Mouse (Mus musculus) stomach, embryonic 14.5 days (tissue): Measurements from ENCODE around the gene Themis. TPM values are rescaled to one million over a fixed set of nuclear protein-coding genes. Genes with fewer than 3 reads are reported as not detected.

Experiments
- ATAC-seq: fragments of 200-750 bp; cut with Nextera tagmentation; 2 replicates; pipeline ENCODE4 v1.8.0; 2017; ENCODE audit warnings: low read depth, moderate TSS enrichment; ENCODE audit not compliant: insufficient number of reproducible peaks, insufficient read depth, low FRiP score
- H3K27ac ChIP-seq: fragments of 300-500 bp; sonication (generic); 2 replicates; pipeline ENCODE4 v1.5.1; 2014; ENCODE audit warnings: mild to moderate bottlenecking, low read length, moderate library complexity, mixed read lengths
- H3K27me3 ChIP-seq: fragments of 300-500 bp; sonication (generic); 2 replicates; pipeline ENCODE4 v1.6.1; 2014; ENCODE audit warnings: low read length, control low read depth, mixed read lengths; ENCODE audit not compliant: control insufficient read depth, insufficient read depth
- H3K36me3 ChIP-seq: fragments of 300-500 bp; sonication (generic); 2 replicates; pipeline ENCODE4 v1.6.1; 2014; ENCODE audit warnings: mild to moderate bottlenecking, control low read depth, low read length, moderate library complexity, mixed read lengths; ENCODE audit not compliant: control insufficient read depth, insufficient read depth
- H3K4me1 ChIP-seq: fragments of 300-500 bp; sonication (generic); 2 replicates; pipeline ENCODE4 v1.6.1; 2014; ENCODE audit warnings: low read length, control low read depth, mixed read lengths; ENCODE audit not compliant: control insufficient read depth, insufficient read depth
- H3K4me2 ChIP-seq: fragments of 300-500 bp; sonication (generic); replicated peaks from 2 replicates; pipeline ENCODE4 v1.6.1; 2014; ENCODE audit warnings: low read depth, low read length, control low read depth
- H3K4me3 ChIP-seq: fragments of 300-500 bp; sonication (generic); 2 replicates; pipeline ENCODE4 v1.5.1; 2014; ENCODE audit warnings: low read depth, low read length, control low read depth
- H3K9ac ChIP-seq: fragments of 300-500 bp; sonication (generic); replicated peaks from 2 replicates; pipeline ENCODE4 v1.6.1; 2014; ENCODE audit warnings: low read depth, mild to moderate bottlenecking, control low read depth, low read length, moderate library complexity, mixed read lengths
- H3K9me3 ChIP-seq: fragments of 300-500 bp; sonication (generic); 2 replicates; pipeline ENCODE4 v1.6.1; 2016; ENCODE audit warnings: low read depth, low read length, control low read depth; ENCODE audit not compliant: control insufficient read depth
- WGBS: fragments of 180-500 bp; shearing (Covaris S2); extraction: QIAGEN DNeasy Blood & Tissue Kit; methylation state at CpG from one replicate; pipeline ENCODE4 v1.1.7; 2014; 5-methylcytosine and 5-hydroxymethylcytosine counted together
- polyA plus RNA-seq: library from polyadenylated mRNA; unstranded; fragments of >200 nt; fragmentation: Nextera tagmentation; extraction: Ambion mirVana; gene quantifications from 2 replicates; pipeline ENCODE4 v1.2.1, GENCODE M21; 2014

Themis gene
- polyA plus RNA-seq, 1 experiment from 2014 or later, result not detected

DNA sequence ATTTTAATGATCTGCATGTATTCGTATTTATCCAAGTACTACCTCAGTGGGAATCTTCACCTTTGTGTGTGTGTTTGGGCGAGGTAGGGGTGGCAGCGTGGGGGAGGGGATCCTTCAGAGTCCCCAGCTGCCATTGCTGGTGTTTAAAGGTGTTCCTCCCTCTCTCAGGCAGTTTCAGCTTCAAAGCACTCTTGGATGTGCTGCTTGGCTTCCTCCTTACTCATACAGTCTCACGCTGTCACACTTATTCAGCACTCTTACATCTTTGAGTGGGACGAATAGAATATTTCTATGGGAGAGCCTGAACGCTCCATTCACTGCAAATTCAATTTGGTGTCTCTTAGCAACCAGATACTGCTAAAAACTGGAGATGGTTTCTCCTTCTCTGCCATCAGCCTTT lies 3.0 kb upstream of the Themis start:
- ATAC-seq, result no peak

DNA sequence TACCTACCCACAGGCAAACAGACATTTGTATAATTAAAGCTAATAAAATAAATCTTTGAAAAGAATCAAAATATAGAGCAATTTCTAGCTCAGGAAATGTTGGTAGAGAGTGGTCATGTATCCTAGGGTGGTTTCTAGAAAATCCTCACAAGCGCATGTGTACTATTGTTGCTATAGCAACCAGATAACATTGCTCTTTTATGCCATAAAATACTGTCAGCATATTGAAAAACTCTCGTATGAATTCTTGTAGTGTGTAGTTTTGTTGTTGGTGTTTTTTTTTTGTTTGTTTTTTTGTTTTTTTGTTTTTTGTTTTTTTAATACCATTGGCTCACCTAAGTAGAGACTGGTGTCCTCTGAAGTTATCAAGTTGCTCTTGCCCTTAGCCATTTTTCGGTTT lies 5.8 kb downstream of the Themis start:
- 79% methylated on average over 3 of the region's 3 CpGs for WGBS
- H3K9ac ChIP-seq, result no peak overlapping the region
- no peak for ATAC-seq
- no peaks in the 10 kb centered on the region for H3K4me1 ChIP-seq
- no peak overlapping the region for H3K27ac ChIP-seq
- no peak overlapping the region for H3K4me2 ChIP-seq
- no peaks in the 10 kb centered on the region for H3K9me3 ChIP-seq
- no peaks in the 10 kb centered on the region for H3K36me3 ChIP-seq
- H3K27me3 ChIP-seq, result no peaks in the 10 kb centered on the region
- no peak overlapping the region for H3K4me3 ChIP-seq

More for the DNA sequence above, 3.0 kb upstream of the Themis start:
- H3K4me3 ChIP-seq, result no peak overlapping the region
- no peak overlapping the region for H3K27ac ChIP-seq
- H3K4me2 ChIP-seq, result no peak overlapping the region
- H3K27me3 ChIP-seq, result no peaks in the 10 kb centered on the region
- WGBS, result 72% methylated on average over 6 of the region's 6 CpGs
- no peaks in the 10 kb centered on the region for H3K36me3 ChIP-seq
- H3K9ac ChIP-seq, result no peak overlapping the region
- H3K9me3 ChIP-seq, result no peaks in the 10 kb centered on the region
- H3K4me1 ChIP-seq, result no peaks in the 10 kb centered on the region

DNA sequence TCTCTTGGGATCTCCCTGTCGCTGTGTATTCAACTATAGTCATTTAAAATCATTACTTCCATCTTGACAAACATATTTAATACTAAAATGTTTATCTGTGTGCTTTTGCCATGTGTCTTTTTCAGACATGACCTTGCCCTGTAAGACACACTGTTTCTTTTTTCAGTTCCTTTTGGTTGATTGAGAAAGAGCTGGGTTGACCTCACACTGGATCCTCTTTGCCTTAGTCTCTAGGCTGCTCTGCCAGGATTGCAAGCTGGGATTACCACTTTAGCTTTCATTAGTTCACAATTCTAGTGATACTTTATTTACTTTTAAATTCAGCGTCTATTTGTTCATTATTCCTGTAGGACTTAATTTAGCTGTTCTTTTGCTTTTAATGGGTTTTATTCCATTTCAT lies 7.2 kb downstream of the Themis start:
- H3K36me3 ChIP-seq, result no peaks in the 10 kb centered on the region
- no peak overlapping the region for H3K4me3 ChIP-seq
- H3K27me3 ChIP-seq, result no peaks in the 10 kb centered on the region
- 83% methylated on average over 2 of the region's 2 CpGs for WGBS
- no peaks in the 10 kb centered on the region for H3K4me1 ChIP-seq
- H3K27ac ChIP-seq, result no peak overlapping the region
- H3K9ac ChIP-seq, result no peak overlapping the region
- H3K4me2 ChIP-seq, result no peak overlapping the region
- ATAC-seq, result no peak
- no peaks in the 10 kb centered on the region for H3K9me3 ChIP-seq

DNA sequence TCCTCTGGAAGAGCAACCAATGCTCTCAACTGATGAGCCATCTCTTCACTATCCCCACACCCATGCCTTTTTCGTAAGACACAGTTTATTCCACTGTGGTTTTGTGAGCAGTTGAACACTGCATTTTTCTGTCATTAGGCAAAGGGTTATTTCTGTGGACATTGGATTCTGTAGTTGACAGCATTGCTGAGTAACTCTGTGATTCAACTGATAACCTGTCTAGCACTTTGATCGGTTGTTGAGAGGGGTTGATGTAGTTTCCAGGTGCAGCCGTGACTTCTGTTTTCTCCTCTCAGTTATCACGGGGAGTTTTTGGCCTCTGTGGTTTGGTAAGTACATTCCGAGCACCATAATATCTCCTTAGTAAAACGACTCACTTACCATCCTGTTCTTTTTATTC lies 26.8 kb downstream of the Themis start:
- no peaks in the 10 kb centered on the region for H3K36me3 ChIP-seq
- no peak overlapping the region for H3K9ac ChIP-seq
- no peak for ATAC-seq
- H3K9me3 ChIP-seq, result no peaks in the 10 kb centered on the region
- H3K4me1 ChIP-seq, result no peaks in the 10 kb centered on the region
- WGBS, result 68% methylated on average over 6 of the region's 6 CpGs
- H3K27ac ChIP-seq, result no peak overlapping the region
- no peak overlapping the region for H3K4me2 ChIP-seq
- H3K27me3 ChIP-seq, result no peaks in the 10 kb centered on the region
- H3K4me3 ChIP-seq, result no peak overlapping the region

DNA sequence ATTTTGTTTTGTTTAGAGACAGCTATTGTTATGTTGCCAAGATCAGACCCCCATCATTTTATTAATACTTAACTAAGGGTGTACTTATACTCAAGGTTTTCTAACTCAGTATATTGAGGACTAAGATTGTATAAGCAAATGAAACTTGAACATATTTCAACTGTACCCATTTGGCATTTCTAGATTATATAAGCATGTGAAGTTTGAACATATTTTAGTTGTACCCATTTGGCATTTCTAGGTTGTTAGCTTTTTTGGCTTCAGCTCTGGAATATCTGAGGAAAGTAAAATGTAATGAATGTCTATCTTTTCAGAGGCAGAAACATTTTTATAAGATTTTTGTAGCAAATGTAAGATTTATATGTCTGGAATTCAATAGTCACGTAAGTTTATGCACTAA lies 27.9 kb downstream of the Themis start:
- ATAC-seq, result no peak
- H3K4me1 ChIP-seq, result no peaks in the 10 kb centered on the region
- 87% methylated on average over 1 of the region's 1 CpGs for WGBS

DNA sequence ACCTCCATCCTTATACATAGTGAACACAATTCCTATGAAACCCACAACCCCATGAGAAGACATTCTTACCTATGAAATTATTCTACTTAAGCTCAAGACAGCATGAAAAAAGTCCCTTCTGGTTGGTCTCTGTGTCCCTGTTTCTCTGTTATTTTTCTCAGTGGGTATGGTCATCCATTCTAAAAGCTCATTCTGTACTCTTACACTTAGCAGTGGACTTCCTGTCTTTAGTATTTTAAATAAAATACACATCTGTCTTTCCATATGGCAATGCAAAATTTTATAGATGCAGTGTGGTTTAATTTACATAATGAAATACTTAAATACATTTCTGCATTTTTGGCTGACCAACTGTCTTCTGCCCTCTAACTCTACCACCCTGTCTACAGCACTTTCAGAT lies 30.0 kb downstream of the Themis start:
- no peaks in the 10 kb centered on the region for H3K9me3 ChIP-seq
- H3K27me3 ChIP-seq, result no peaks in the 10 kb centered on the region
- H3K36me3 ChIP-seq, result no peaks in the 10 kb centered on the region
- H3K4me3 ChIP-seq, result no peak overlapping the region
- H3K4me1 ChIP-seq, result no peaks in the 10 kb centered on the region
- no peak overlapping the region for H3K9ac ChIP-seq
- no peak overlapping the region for H3K27ac ChIP-seq
- H3K4me2 ChIP-seq, result no peak overlapping the region
- ATAC-seq, result no peak

More for the DNA sequence above, 27.9 kb downstream of the Themis start:
- H3K4me2 ChIP-seq, result no peak overlapping the region
- no peaks in the 10 kb centered on the region for H3K9me3 ChIP-seq
- H3K27me3 ChIP-seq, result no peaks in the 10 kb centered on the region
- H3K36me3 ChIP-seq, result no peaks in the 10 kb centered on the region
- H3K9ac ChIP-seq, result no peak overlapping the region
- no peak overlapping the region for H3K27ac ChIP-seq
- no peak overlapping the region for H3K4me3 ChIP-seq

DNA sequence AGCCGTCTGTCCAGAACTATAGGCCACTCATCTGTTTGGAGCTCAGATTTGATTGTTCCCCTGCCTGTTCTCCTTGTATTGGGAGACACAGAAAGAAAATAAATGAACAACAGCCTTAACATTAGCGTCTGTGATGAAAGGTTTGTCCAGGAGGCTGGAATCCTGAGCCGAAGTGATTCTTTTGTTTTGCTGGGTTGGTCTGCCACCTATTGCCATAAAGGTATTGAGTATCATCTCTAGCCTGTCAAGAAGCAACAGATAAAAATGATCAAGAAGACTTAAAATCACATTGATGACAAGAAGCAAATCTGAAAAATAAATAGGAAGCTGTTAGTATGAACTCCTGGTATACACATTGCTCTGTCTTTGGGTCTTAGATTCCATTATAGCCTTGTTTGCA lies 53.7 kb downstream of the Themis start:
- no peaks in the 10 kb centered on the region for H3K36me3 ChIP-seq
- 56% methylated on average over 3 of the region's 3 CpGs for WGBS
- H3K4me2 ChIP-seq, result no peak overlapping the region
- no peak overlapping the region for H3K27ac ChIP-seq
- H3K4me3 ChIP-seq, result no peak overlapping the region
- H3K9ac ChIP-seq, result no peak overlapping the region
- no peaks in the 10 kb centered on the region for H3K4me1 ChIP-seq
- H3K9me3 ChIP-seq, result no peaks in the 10 kb centered on the region
- ATAC-seq, result no peak
- H3K27me3 ChIP-seq, result no peaks in the 10 kb centered on the region

DNA sequence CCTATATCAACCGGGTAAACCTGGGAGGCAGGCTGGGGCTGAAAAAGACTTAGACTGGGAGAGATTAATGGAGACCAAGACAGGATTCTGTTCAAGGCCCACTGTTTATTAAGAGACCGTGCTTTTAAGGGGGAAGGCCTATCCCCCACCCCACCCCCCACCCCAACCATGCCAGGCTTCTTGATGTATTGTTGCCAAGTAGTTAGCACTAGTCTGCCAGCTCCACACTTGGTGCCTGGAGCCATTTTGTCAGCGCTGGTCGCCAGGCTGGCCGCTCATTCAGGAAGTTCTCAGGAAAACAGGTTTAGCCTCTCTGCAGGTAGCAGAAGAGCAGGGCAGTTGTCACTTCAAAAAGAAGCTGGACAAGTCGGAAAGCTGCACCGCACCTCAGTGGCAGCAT lies 55.1 kb downstream of the Themis start:
- H3K9me3 ChIP-seq, result no peaks in the 10 kb centered on the region
- H3K4me2 ChIP-seq, result no peak overlapping the region
- ATAC-seq, result no peak
- no peaks in the 10 kb centered on the region for H3K36me3 ChIP-seq
- no peaks in the 10 kb centered on the region for H3K4me1 ChIP-seq
- H3K9ac ChIP-seq, result no peak overlapping the region
- no peak overlapping the region for H3K4me3 ChIP-seq
- H3K27me3 ChIP-seq, result no peaks in the 10 kb centered on the region
- 79% methylated on average over 7 of the region's 7 CpGs for WGBS
- no peak overlapping the region for H3K27ac ChIP-seq

DNA sequence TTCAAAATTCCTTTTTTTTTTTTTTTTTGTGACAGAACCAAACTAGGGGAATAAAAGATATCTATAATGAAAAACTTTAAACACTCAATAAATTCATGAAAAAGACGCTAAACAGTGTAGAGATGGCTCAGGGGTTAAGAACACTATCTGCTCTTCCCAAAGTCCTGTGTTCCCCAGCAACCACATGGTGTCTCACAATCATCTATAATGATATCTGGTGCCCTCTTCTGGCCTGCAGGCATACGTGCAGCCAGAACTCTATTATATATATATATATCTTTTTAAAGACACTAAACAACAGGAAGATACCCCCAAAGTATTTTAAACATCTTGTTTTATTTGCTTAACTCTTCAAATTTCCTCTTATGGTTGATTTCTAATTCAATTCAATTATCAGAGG lies 62.0 kb downstream of the Themis start:
- no peaks in the 10 kb centered on the region for H3K36me3 ChIP-seq
- no peaks in the 10 kb centered on the region for H3K4me1 ChIP-seq
- no peak overlapping the region for H3K4me3 ChIP-seq
- no peak overlapping the region for H3K9ac ChIP-seq
- no peak for ATAC-seq
- H3K27me3 ChIP-seq, result no peaks in the 10 kb centered on the region
- no peak overlapping the region for H3K27ac ChIP-seq
- 11% methylated on average over 2 of the region's 2 CpGs for WGBS
- H3K9me3 ChIP-seq, result no peaks in the 10 kb centered on the region
- no peak overlapping the region for H3K4me2 ChIP-seq
